Mouse (Mus musculus) layer of hippocampus, adult 18-20 months (tissue): ENCODE results near the gene Zc2hc1b. TPM values are rescaled to one million over a fixed set of nuclear protein-coding genes. Genes with fewer than 3 reads are reported as not detected.
A peak's percentile ranks its signal among the peaks of the same experiment; 100 is the strongest.
"Not testable (repeated sequence)": the region's sequence is repeated elsewhere in the genome, so short reads cannot be mapped to it uniquely, and the experiment has no call there.

Experiments
- DNase-seq, 2 experiments: peaks; one replicate each; pipeline ENCODE4 v3.0.0; 2022; ENCODE audit warnings: low spot score in 2 of 2
- long read RNA-seq: library from polyadenylated mRNA; stranded (forward); transcript quantifications from one replicate; pipeline ENCODE4 v2.0.0, GENCODE M21; 2021
- total RNA-seq, 2 experiments: library from RNA; stranded (reverse); gene quantifications; 2 replicates each; pipeline ENCODE4 v1.2.3; 2021

Zc2hc1b gene
- not detected for total RNA-seq
- long read RNA-seq: 0 reads

DNA sequence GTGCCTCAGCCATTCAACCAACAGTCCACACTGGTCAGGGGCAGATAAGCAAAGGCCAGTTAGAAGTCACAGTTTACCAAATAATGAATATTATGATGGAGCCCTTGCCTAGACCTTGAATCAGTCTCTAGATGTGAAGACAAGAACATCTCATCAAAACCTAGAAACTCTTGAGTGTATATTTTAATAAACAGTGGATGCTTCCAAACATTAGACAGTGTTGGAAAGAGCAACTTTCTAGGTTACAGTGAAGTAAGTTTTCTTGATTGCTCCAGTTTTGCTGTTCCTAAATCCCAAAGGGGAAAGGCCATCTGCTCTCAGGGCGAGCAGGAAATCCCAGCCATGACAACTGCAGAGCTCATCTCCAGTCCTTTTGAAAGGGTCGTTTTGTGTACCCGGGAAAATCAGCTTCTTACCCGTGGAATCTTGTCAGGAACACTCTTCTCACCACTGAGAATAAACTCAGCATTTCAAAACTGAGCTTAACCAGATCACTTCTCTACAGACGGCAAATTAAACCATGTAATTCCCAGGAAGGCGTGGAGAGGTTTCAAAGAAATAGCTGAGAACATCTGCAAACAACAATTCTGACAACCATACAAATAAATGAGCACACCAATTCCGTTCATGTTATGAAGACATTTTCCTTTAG lies at the start of gene Zc2hc1b:
Gene Zc2hc1b (minus strand): TSS at position 51 of the 652 bp plus-strand sequence.
- DNase-seq: no peak

DNA sequence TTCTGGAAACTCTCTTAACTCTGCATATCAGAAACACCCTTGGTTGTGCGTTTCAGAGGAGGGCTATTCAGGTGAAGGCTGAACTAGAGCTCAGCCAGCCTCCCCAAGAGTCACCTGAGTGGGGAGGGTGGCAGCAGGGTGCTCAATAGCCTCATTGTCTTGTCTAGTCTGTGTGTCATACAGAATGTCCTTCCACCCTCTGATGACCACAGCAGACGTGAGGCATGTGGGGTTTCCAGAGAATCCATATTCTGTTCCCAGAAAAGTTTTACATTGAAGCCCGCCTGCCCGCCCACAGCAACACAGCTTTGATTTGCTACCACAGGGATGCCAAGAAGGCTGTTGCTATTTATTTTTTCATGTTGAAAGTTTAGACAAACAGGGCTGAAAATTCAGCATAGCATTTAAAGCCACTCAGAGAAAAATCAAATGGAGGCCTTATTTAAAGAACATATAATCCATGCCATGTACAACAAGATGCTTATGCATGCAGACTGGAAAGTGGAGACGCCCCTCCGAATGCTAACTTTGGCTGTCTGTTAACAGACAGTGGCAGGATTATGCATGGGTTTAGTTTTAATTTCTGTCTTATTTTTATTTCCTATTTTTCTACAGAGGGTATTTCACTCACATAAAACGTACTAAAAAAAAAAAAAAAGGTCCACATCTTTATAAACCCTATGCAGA lies 47.7 kb upstream of the Zc2hc1b start:
- no peak for DNase-seq

DNA sequence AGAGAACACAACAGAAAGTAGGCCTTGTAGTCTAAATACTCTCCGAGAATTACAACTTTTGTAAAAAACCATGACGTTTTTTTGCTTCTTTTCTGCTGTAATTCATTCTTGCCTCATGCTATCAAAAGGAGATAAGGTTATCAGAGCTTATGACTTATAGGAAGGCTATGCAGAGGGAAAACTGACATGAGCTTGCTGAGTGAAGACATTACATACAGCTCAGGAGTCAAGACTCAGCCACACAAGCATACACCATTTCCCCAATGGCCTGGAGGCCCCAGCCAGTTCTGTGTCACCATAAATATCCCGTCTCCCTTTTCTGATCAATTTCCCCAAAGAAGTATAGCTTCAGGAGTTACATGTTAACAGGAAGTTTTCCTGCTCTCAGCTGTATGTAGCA lies 44.3 kb upstream of the Zc2hc1b start:
- DNase-seq: no peak

DNA sequence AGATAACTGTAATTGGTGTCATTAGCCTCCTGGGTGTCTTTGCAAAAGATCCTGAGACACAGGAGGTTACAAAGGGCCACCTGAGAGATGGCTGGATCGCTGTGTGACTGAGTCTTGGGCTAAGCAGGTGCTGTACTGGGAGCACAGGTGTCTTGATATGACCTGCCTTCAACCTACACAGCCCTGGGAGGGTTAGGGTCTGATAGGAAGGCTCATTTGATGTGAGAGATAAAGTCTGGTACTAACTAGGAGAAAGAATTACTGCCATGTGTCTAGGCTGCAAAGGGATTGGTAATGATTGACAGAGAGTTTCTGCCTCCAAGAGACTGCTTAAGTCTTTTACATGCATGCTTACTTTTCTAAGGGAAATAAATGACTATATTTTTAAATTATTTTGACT lies 42.2 kb upstream of the Zc2hc1b start:
- no peak for DNase-seq

DNA sequence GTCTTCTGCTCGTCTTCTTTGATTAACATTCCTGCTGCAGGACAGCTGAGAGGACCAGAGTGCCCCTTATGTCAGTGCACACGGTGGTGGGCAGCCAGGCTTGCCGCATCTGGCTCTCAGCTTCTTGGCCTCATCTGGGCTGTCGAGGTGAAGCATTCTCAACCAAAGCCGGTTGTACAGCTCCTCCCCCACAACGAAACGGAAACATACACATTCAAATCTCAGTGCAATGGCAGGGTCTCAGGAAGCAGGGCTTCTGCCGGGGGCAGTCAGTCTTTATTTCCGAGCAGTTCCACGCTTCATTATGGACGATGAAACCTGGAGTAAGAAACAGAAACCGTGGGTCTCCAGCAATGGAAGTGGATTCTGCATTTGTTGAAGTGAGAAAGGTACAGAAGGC lies 36.1 kb upstream of the Zc2hc1b start:
- no peak for DNase-seq

DNA sequence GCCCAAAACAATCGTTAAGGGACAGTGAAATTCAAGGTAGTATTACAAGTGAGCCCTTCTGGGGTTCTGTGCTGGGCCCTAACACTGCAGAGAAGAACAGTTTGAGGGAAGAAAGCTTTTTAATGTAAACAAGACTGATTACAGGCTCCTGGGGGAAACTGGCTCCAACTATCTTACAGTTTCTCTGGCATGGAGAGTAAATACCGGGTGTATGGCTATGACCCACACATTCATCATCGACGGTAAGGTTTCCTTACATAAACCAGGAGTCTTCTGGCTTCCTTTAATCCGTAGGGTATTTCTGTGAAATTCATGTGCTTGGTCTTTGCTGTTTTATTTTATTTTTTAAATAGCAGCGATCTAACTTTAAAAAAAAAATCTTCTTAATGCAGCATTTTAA lies 35.0 kb upstream of the Zc2hc1b start:
- DNase-seq: no peak

DNA sequence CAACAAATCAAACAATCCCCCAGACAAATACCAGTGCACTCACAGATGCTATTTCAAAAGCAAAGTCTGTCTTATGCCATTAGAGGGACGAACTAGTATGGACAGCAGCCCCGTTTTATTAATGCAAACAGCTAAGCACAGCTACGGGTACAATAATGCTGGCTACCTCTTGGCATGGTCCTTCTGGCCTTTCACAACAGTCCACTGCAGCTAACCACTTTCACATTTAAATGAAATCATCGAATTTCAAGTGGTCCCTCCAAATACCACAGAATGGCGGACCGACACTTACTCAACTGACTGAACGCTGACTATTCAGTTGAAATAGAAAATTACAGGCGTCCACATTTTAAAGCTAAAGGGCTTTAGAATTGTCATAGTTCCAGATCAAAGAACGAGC lies 34.5 kb upstream of the Zc2hc1b start:
- DNase-seq: no peak

DNA sequence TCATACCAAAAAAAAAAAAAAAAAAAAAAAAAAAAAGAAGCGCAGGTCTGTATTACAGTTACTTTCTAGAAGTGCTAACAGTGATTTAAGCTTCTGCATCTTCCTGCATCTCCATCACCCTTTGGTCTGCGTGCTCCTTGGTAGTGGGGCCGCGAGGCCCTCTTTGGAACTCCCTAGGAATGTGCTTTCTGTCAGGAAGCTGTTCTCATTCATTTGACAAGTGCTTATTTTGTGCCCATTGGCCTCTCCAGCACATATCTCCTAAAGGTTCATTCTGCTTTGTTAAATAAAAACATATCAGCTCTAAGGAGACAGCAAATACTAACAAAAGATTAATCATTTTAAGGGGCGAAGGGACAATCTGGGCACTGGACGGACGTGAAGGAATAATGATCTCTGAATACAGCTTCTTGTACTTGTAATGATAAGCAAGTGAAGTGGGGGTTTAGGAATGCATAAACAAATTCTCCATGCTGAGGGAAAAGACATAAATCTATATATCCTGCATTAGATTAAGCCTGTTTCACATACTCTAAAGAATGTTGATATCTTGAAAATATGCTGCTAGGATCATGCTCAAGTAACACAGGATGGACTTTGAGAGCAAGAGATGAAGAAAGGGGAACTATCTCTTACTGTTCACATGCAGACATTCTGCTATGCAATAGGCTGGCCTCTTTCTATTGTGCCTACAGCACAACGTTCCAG lies 32.3 kb upstream of the Zc2hc1b start:
- DNase-seq: no peak

DNA sequence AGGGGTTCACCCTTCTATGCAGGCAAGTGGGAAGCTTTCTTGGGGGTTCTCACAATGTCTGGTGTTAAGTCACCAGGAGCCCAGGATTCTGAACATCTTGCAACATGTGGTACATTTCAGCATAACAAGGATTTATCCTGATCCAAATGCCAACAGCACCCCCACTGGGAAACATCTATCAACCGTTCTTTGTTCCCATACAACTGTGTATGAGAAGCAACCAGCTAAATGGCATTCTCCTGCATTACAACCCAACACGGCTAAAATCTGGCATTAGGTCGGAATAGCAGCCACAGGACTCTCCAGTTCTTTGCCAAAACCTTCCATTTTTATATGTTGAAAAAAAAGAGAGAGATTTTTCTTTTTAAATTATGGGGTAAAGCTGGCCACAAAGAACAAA lies 31.7 kb upstream of the Zc2hc1b start:
- DNase-seq: no peak

DNA sequence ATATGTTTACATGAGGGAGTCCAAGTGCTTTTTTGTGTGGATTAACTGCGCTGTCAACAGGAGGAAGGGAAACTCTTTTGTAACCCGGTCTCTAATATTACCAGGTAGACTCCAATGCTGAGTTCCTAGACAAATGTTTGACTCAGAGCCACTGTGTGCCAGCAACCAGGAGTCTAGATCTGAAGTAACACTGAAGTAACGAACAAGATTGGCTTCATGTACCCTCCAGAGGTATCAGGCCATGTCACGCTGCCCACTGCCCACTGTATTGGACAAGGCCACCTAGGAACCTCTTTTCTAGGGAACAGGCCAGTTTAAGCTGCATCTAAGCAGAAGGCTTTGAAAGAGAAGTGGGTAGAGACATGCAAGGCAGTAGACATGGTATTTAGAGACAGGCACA lies 31.2 kb upstream of the Zc2hc1b start:
- no peak for DNase-seq

DNA sequence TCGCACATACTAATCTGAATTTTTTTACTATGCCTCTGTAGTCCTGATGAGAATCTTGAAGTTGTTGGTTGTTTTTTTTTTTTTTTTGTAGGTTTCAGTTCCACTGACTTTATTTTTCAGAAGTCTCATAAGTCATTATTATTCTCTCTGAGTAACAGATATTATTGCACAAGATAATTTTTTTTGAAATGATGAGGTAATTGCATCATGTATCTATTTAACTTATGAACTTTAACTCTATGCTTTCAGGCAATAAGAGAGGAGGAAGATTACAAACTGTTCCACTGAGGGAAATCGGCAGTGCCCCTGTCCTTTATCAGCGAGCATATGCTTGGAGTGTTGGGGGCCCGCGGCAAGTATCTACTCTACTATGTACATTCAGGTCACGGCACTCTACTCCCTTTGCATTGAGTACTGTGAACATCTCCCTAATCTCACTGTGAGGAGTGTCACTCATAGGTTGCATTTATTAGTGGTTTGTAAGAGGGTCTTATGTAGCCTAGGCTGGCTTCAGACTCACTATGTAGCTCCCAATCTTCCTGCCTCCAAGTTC lies 24.0 kb upstream of the Zc2hc1b start:
- no peak for DNase-seq

DNA sequence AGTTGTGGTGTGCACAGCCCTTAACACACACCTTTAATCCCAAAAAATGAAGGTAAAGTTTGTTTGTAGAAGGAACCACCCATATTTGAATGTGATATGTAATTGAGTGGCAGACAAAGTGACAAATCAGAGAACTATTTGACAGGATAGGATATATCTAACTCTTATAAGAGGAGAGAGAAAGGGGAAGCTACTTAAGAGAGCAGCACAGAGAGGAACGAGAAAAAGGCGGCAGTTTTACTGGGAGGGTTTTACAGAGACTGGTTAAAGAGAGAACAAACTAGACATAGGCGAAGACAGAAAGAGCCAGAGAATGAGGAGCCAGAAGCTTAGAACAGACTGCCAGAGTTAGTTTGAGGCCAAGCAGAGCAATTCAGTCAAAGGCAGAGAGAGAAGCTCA lies 23.0 kb upstream of the Zc2hc1b start:
- DNase-seq: no peak

DNA sequence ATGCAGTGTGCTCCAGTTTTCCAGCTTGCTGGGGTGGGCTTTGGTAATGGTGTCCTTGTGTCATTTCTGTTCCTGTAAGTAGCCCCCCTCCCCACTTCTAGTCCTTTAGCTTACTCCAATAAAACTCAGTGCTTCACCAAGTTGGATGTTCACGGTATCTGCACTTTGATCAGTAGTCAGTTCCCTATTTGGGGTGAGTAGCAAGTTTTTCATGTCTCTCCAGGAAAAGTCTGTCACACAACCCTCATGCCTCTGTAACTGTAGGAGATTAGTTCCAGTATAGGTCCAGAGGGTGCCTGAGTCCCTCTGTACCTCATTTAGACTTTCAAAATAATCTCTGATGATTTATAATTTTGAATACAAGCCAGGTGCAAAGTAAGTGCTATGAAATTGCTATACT lies 21.4 kb upstream of the Zc2hc1b start:
- no peak for DNase-seq

DNA sequence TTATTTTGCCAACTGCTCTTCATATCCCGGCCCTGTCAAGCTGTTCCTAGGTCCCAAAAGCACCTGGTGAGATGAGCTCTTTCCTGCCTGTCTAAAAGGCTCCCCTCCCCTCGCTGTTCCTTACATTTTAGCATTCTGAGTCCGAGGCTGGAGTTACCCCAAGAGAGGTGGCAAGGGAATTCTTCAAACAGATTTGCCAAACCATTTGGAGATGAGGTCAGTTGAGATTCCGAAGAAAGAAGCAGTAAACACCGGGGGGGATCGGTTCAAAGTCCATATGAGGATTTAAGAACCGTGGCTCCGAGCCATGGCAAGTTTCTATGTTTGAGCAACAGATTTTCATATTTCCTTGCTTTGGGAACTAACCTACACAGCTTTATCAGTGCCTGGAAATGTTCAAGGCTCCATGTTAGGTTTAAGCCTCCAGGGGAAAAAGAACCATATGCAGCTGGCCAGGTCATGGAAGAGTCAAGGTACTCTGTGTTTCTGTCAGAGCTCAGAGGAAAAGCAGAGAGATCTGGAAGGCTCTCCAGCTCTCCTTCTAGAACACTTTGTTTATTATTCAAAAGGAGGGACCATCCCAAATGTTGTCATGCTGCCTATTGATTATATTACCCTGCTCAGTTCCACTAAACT lies 19.2 kb upstream of the Zc2hc1b start:
- no peak for DNase-seq

DNA sequence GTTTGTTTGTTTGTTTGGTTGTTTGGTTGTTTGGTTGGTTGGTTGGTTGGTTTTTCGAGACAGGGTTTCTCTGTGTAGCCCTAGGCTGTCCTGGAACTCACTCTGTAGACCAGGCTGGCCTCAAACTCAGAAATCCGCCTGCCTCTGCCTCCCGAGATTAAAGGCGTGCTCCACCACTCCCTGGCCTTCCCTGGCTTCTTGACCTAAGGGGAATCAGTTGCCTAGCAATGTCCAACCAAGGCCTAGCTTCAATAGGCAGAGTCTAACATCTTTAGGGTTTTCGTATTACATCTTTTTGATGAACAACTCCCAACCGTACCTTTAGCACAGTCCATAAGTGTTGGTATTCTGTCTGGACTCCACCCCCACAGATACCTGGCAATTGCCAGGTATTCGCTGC lies 15.7 kb upstream of the Zc2hc1b start:
- not testable (repeated sequence) for DNase-seq

DNA sequence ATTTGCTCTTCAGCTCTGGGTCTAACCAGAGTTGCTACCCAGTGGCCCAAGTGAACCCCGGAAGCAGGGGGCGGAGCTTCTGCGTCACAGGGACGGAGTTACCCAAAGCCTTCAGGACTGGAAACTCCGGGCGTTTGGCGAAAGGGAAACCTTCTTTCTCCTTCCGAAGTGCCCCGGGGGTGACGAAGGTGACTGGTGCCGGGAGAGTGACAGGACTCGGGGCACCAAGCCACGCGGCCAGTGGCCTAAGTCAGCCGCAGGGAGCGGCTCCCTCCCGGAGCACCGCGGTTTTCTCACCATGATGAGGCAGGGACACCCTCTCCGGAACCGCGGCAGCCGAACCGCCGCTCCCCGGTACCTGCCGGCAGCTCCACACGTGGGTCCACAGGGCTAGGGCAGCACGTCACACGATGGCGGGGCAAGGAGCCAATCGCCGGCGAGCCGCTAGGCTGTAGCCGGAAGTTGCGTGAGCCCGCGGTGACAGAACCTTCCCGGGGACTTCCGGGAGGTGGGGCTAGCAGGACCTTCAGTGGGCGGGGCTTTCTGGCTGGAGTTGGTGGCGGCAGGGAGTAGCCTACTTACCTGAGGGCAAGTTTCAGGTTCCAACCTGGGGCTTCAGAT lies 15.0 kb upstream of the Zc2hc1b start, which contains the start of gene Ltv1:
Gene Ltv1 (minus strand): TSS at position 438 of the 621 bp plus-strand sequence.
- DNase-seq: peak; percentile 94 to 96

DNA sequence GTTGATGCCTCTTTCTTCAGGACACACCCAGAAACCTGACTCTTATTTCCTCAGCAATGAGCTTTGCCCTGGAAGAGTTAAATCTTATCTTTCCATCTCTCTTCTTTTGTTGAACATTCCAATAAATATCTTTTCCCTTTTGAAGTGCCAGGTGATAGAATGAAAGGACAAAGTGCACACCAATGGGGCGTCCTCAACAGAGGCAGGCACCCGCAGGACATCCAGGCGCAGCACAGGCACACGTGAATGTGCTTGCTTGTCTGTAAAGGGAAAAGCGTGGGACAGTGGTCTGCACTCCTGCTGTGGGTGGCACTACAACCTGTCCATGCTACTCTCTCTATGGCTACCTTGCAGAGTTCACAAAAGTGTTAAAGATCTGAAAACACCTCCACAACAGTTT lies 12.1 kb upstream of the Zc2hc1b start:
- DNase-seq: no peak

DNA sequence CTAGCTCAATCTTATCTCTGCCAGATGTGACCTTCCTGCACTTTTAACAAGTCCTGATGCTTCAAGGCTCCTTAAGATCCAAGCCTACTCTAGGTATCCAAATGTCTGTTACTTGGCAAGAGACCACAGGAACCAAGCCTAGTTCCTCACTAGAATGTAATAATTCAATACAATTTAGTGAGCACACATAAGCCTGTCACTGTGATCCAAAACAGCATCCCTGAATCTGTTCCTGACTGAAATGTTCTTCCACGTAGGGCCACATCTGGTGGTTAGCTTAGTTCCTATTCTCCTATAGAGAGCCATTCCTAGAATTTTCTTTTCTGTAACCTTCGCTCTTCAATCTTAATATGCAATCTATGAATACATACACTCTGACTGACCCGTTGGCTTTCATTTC lies 8.9 kb upstream of the Zc2hc1b start:
- no peak for DNase-seq

DNA sequence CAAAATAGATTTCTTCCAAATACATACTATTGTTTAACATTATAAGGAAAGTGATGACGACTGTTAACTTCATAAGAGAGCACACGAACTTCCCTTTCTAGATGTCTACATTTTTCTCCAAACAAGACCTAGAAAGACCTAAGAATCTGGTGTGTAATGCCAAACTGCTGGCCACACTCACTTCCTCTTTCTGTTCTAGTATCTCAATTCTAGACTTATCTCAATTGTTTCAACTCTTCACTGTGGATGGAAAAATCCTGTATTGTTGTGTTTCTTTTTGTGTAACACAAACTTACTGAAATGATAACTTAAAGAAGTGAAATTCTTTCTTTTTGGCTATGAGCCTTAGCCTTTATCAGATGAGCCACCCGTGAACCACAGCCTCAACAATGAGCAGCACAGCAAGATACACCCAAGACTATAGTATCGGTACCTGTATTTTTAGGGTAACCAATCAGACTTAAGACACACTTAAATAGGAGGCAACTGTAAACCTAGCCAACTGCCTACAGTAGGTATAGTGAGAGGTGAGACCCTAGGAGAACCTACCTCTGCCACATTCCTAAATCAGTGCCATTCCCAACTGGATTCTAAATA lies 6.4 kb upstream of the Zc2hc1b start:
- DNase-seq: no peak

DNA sequence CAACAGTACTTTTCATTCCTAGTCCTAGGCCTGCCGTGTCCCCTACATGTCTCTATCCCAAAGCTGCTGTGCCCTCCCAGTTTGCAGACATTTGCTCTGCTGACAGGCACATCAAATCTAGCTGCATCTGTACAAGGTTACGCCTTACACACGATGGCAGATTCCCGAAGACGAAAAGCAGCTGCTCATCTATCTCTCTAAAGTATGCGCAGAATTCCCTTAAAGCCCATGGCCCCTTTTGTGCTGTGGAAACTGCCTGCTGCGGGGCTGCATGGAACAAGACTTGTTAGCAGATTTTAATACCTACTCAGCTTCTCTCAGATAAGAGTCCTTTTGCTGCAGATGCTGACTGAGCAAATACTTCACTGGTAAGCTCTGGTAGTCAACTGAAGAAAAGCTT lies 2.4 kb upstream of the Zc2hc1b start:
- no peak for DNase-seq

DNA sequence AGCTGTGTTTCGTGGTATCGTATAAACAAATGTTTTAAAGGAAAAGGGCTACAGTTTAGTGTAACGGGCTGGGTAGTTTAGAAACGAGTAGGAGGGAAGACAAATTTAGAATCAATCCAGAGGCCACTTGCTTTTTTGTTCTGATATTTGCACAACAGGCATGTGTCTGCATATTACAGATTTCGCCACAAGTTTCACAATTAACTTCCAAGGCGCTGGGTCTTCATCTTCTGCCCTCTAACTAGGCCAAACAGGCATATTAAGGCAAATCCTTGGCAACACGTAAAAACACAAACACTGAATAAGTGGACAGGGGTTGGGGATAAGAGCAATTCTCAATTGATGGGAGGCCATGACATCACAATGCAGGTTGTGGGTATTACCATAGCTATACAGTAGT lies 2.0 kb downstream of the Zc2hc1b start:
- no peak for DNase-seq
